Mouse (Mus musculus): ENCODE measurements at regions not wholly inside any gene's neighbourhood (a gene's known extent, or its start where the extent isn't known, plus 50 kb on each side); places are given as distances from the start of the nearest gene placed in this dataset.

- 88% methylated on average over 3 of the region's 3 CpGs for WGBS
- no peaks in the 10 kb centered on the region for H3K4me1 ChIP-seq (ENCODE audit: control insufficient read depth, insufficient read depth, low read length)
- no peak overlapping the region for H3K4me3 ChIP-seq (ENCODE audit: low read length)
- H3K9me3 ChIP-seq (ENCODE audit: control insufficient read depth, low read length), result no peaks in the 10 kb centered on the region
- H3K27me3 ChIP-seq (replicated peaks; ENCODE audit: control insufficient read depth, insufficient read depth, low read length), result no peaks in the 10 kb centered on the region
- H3K27ac ChIP-seq (ENCODE audit: low read length), result no peak overlapping the region
- no peak overlapping the region for H3K9ac ChIP-seq (ENCODE audit: low read depth, low read length)
- no peaks in the 10 kb centered on the region for H3K36me3 ChIP-seq (ENCODE audit: control insufficient read depth, insufficient read depth, low read length)
- no peak for ATAC-seq
- no peak overlapping the region for H3K4me2 ChIP-seq (ENCODE audit: low read depth, low read length)
These were observed 97.6 kb upstream of the Gnao1 start for GRCm38 (mm10) chr8:93712066-93712706.

GRCm38 (mm10) chr8:93713221-93713620 is 96.5 kb upstream of the Gnao1 start:
- H3K4me3 ChIP-seq (ENCODE audit: low read length), result no peak overlapping the region
- 81% methylated on average over 2 of the region's 2 CpGs for WGBS
- no peaks in the 10 kb centered on the region for H3K4me1 ChIP-seq (ENCODE audit: control insufficient read depth, insufficient read depth, low read length)
- no peak overlapping the region for H3K4me2 ChIP-seq (ENCODE audit: low read depth, low read length)
- no peaks in the 10 kb centered on the region for H3K36me3 ChIP-seq (ENCODE audit: control insufficient read depth, insufficient read depth, low read length)
- no peak overlapping the region for H3K27ac ChIP-seq (ENCODE audit: low read length)
- ATAC-seq, result no peak
- H3K27me3 ChIP-seq (replicated peaks; ENCODE audit: control insufficient read depth, insufficient read depth, low read length), result no peaks in the 10 kb centered on the region
- no peaks in the 10 kb centered on the region for H3K9me3 ChIP-seq (ENCODE audit: control insufficient read depth, low read length)
- no peak overlapping the region for H3K9ac ChIP-seq (ENCODE audit: low read depth, low read length)

GRCm38 (mm10) chr8:93724896-93725489 is 84.8 kb upstream of the Gnao1 start:
- no peak for ATAC-seq
- Histone ChIP-seq H3K9ac (ENCODE audit: low read depth, low read length) (no peak overlapping the region), H3K4me1 (ENCODE audit: control insufficient read depth, insufficient read depth, low read length) (no peaks in the 10 kb centered on the region), H3K27me3 (replicated peaks; ENCODE audit: control insufficient read depth, insufficient read depth, low read length) (no peaks in the 10 kb centered on the region), H3K9me3 (ENCODE audit: control insufficient read depth, low read length) (no peaks in the 10 kb centered on the region), H3K27ac (ENCODE audit: low read length) (no peak overlapping the region), H3K4me3 (ENCODE audit: low read length) (no peak overlapping the region), H3K4me2 (ENCODE audit: low read depth, low read length) (no peak overlapping the region), H3K36me3 (ENCODE audit: control insufficient read depth, insufficient read depth, low read length) (no peaks in the 10 kb centered on the region)
- 74% methylated on average over 15 of the region's 15 CpGs for WGBS

GRCm38 (mm10) chr8:93729124-93729930 is 80.4 kb upstream of the Gnao1 start:
- ATAC-seq, result no peak
- H3K27me3 ChIP-seq (replicated peaks; ENCODE audit: control insufficient read depth, insufficient read depth, low read length), result no peaks in the 10 kb centered on the region
- H3K4me2 ChIP-seq (ENCODE audit: low read depth, low read length), result no peak overlapping the region
- WGBS, result 74% methylated on average over 15 of the region's 15 CpGs
- no peak overlapping the region for H3K4me3 ChIP-seq (ENCODE audit: low read length)
- H3K27ac ChIP-seq (ENCODE audit: low read length), result no peak overlapping the region
- no peak overlapping the region for H3K9ac ChIP-seq (ENCODE audit: low read depth, low read length)
- H3K4me1 ChIP-seq (ENCODE audit: control insufficient read depth, insufficient read depth, low read length), result no peaks in the 10 kb centered on the region
- no peaks in the 10 kb centered on the region for H3K36me3 ChIP-seq (ENCODE audit: control insufficient read depth, insufficient read depth, low read length)
- H3K9me3 ChIP-seq (ENCODE audit: control insufficient read depth, low read length), result no peaks in the 10 kb centered on the region

GRCm38 (mm10) chr8:93730738-93731700 is 78.7 kb upstream of the Gnao1 start:
- no peak overlapping the region for H3K4me2 ChIP-seq (ENCODE audit: low read depth, low read length)
- 71% methylated on average over 14 of the region's 14 CpGs for WGBS
- H3K27ac ChIP-seq (ENCODE audit: low read length), result no peak overlapping the region
- no peaks in the 10 kb centered on the region for H3K9me3 ChIP-seq (ENCODE audit: control insufficient read depth, low read length)
- no peaks in the 10 kb centered on the region for H3K36me3 ChIP-seq (ENCODE audit: control insufficient read depth, insufficient read depth, low read length)
- ATAC-seq, result no peak
- H3K4me3 ChIP-seq (ENCODE audit: low read length), result no peak overlapping the region
- no peaks in the 10 kb centered on the region for H3K4me1 ChIP-seq (ENCODE audit: control insufficient read depth, insufficient read depth, low read length)
- no peaks in the 10 kb centered on the region for H3K27me3 ChIP-seq (replicated peaks; ENCODE audit: control insufficient read depth, insufficient read depth, low read length)
- no peak overlapping the region for H3K9ac ChIP-seq (ENCODE audit: low read depth, low read length)

- Histone ChIP-seq H3K27ac (ENCODE audit: low read length) (no peak overlapping the region), H3K4me2 (ENCODE audit: low read depth, low read length) (no peak overlapping the region), H3K36me3 (ENCODE audit: control insufficient read depth, insufficient read depth, low read length) (no peaks in the 10 kb centered on the region), H3K4me1 (ENCODE audit: control insufficient read depth, insufficient read depth, low read length) (no peaks in the 10 kb centered on the region), H3K9me3 (ENCODE audit: control insufficient read depth, low read length) (no peaks in the 10 kb centered on the region), H3K27me3 (replicated peaks; ENCODE audit: control insufficient read depth, insufficient read depth, low read length) (no peaks in the 10 kb centered on the region), H3K4me3 (ENCODE audit: low read length) (no peak overlapping the region), H3K9ac (ENCODE audit: low read depth, low read length) (no peak overlapping the region)
- WGBS, result 63% methylated on average over 4 of the region's 4 CpGs
- no peak for ATAC-seq
These were observed 74.9 kb upstream of the Gnao1 start for GRCm38 (mm10) chr8:93734818-93735217.

GRCm38 (mm10) chr8:93740281-93740680 is 69.5 kb upstream of the Gnao1 start:
- Histone ChIP-seq H3K27me3 (replicated peaks; ENCODE audit: control insufficient read depth, insufficient read depth, low read length) (no peaks in the 10 kb centered on the region), H3K36me3 (ENCODE audit: control insufficient read depth, insufficient read depth, low read length) (no peaks in the 10 kb centered on the region), H3K4me2 (ENCODE audit: low read depth, low read length) (no peak overlapping the region), H3K27ac (ENCODE audit: low read length) (no peak overlapping the region), H3K4me1 (ENCODE audit: control insufficient read depth, insufficient read depth, low read length) (no peaks in the 10 kb centered on the region), H3K9ac (ENCODE audit: low read depth, low read length) (no peak overlapping the region), H3K9me3 (ENCODE audit: control insufficient read depth, low read length) (no peaks in the 10 kb centered on the region), H3K4me3 (ENCODE audit: low read length) (no peak overlapping the region)
- no peak for ATAC-seq
- WGBS, result 77% methylated on average over 3 of the region's 3 CpGs

GRCm38 (mm10) chr8:93748720-93749119 is 61.0 kb upstream of the Gnao1 start:
- Histone ChIP-seq H3K4me3 (ENCODE audit: low read length) (no peak overlapping the region), H3K27me3 (replicated peaks; ENCODE audit: control insufficient read depth, insufficient read depth, low read length) (no peaks in the 10 kb centered on the region), H3K27ac (ENCODE audit: low read length) (no peak overlapping the region), H3K9ac (ENCODE audit: low read depth, low read length) (no peak overlapping the region), H3K4me2 (ENCODE audit: low read depth, low read length) (no peak overlapping the region), H3K4me1 (ENCODE audit: control insufficient read depth, insufficient read depth, low read length) (no peaks in the 10 kb centered on the region), H3K36me3 (ENCODE audit: control insufficient read depth, insufficient read depth, low read length) (no peaks in the 10 kb centered on the region), H3K9me3 (ENCODE audit: control insufficient read depth, low read length) (no peaks in the 10 kb centered on the region)
- ATAC-seq, result no peak
- 67% methylated on average over 1 of the region's 1 CpGs for WGBS

- Histone ChIP-seq H3K27ac (ENCODE audit: low read length) (no peak overlapping the region), H3K9ac (ENCODE audit: low read depth, low read length) (no peak overlapping the region), H3K4me1 (ENCODE audit: control insufficient read depth, insufficient read depth, low read length) (no peaks in the 10 kb centered on the region), H3K9me3 (ENCODE audit: control insufficient read depth, low read length) (no peaks in the 10 kb centered on the region), H3K27me3 (replicated peaks; ENCODE audit: control insufficient read depth, insufficient read depth, low read length) (no peaks in the 10 kb centered on the region), H3K4me3 (ENCODE audit: low read length) (no peak overlapping the region), H3K36me3 (ENCODE audit: control insufficient read depth, insufficient read depth, low read length) (no peaks in the 10 kb centered on the region), H3K4me2 (ENCODE audit: low read depth, low read length) (no peak overlapping the region)
- 74% methylated on average over 2 of the region's 2 CpGs for WGBS
- no peak for ATAC-seq
These were observed 58.8 kb upstream of the Gnao1 start for GRCm38 (mm10) chr8:93750921-93751320.

All from intestine, embryonic 16.5 days (tissue).